Mouse (Mus musculus) intestine, postnatal 0 days (tissue): ENCODE results near the gene Elovl7. TPM values are rescaled to one million over a fixed set of nuclear protein-coding genes. Genes with fewer than 3 reads are reported as not detected.
A peak's percentile ranks its signal among the peaks of the same experiment; 100 is the strongest.

Experiments used
- ATAC-seq: fragments of 200-750 bp; cut with Nextera tagmentation; 2 replicates; pipeline ENCODE4 v1.8.0; 2017; ENCODE audit warnings: mild to moderate bottlenecking, moderate TSS enrichment, moderate library complexity
- H3K27ac ChIP-seq: fragments of 300-500 bp; sonication (generic); 2 replicates; pipeline ENCODE4 v1.5.1; 2014; ENCODE audit warnings: mild to moderate bottlenecking, low read depth, low read length, moderate library complexity
- H3K27me3 ChIP-seq: fragments of 300-500 bp; sonication (generic); replicated peaks from 2 replicates; pipeline ENCODE4 v1.6.1; 2014; ENCODE audit warnings: low read length, mixed read lengths; ENCODE audit not compliant: control insufficient read depth, insufficient read depth
- H3K36me3 ChIP-seq: fragments of 300-500 bp; sonication (generic); 2 replicates; pipeline ENCODE4 v1.6.1; 2014; ENCODE audit warnings: mild to moderate bottlenecking, moderate library complexity; ENCODE audit not compliant: control insufficient read depth, insufficient read depth
- H3K4me1 ChIP-seq: fragments of 300-500 bp; sonication (generic); replicated peaks from 2 replicates; pipeline ENCODE4 v1.6.1; 2014; ENCODE audit warnings: antibody characterized with exemption, low read length, mixed read lengths; ENCODE audit not compliant: control insufficient read depth, insufficient read depth
- H3K4me2 ChIP-seq: fragments of 300-500 bp; sonication (generic); replicated peaks from 2 replicates; pipeline ENCODE4 v1.6.1; 2014; ENCODE audit warnings: low read depth, mild to moderate bottlenecking, moderate library complexity
- H3K4me3 ChIP-seq: fragments of 300-500 bp; sonication (generic); 2 replicates; pipeline ENCODE4 v1.5.1; 2014; ENCODE audit warnings: low read depth, low read length
- H3K9ac ChIP-seq: fragments of 300-500 bp; sonication (generic); 2 replicates; pipeline ENCODE4 v1.6.1; 2014; ENCODE audit warnings: mild to moderate bottlenecking, low read depth, low read length
- H3K9me3 ChIP-seq: fragments of 300-500 bp; sonication (generic); 2 replicates; pipeline ENCODE4 v1.6.1; 2016; ENCODE audit warnings: mixed run types; ENCODE audit not compliant: control insufficient read depth
- CTCF ChIP-seq: sonication (generic); IDR thresholded peaks from 2 replicates; pipeline ENCODE4 v1.5.1; 2016; ENCODE audit warnings: low read depth, mild to moderate bottlenecking, control low read depth, antibody characterized with exemption, moderate library complexity
- WGBS: fragments of 180-500 bp; shearing (Covaris S2); extraction: QIAGEN DNeasy Blood & Tissue Kit; methylation state at CpG from one replicate; pipeline ENCODE4 v1.1.7; 2014; 5-methylcytosine and 5-hydroxymethylcytosine counted together
- polyA plus RNA-seq: library from polyadenylated mRNA; unstranded; fragments of >200 nt; fragmentation: Nextera tagmentation; extraction: Ambion mirVana; gene quantifications from 2 replicates; pipeline ENCODE4 v1.2.1, GENCODE M21; 2015

Gene Elovl7
- polyA plus RNA-seq, 1 experiment from 2014 or later: 10.8 TPM

GRCm38 (mm10) chr13:108229191-108229590 lies 15.0 kb downstream of the Elovl7 start:
- WGBS: 29% methylated on average over 3 of the region's 3 CpGs
- H3K27me3 ChIP-seq: no peaks in the 10 kb centered on the region
- H3K36me3 ChIP-seq: no peaks in the 10 kb centered on the region
- no peaks in the 10 kb centered on the region for H3K9me3 ChIP-seq
- TF ChIP-seq CTCF: no peak
- H3K27ac ChIP-seq: no peak overlapping the region
- H3K4me1 ChIP-seq: no peaks in the 10 kb centered on the region
- no peak overlapping the region for H3K4me3 ChIP-seq
- H3K9ac ChIP-seq: no peak overlapping the region
- ATAC-seq: peak; percentile 56; the same call in 1 of the 2 replicates
- H3K4me2 ChIP-seq: peak overlapping the region; percentile 25; the same call in 1 of the 2 replicates

- Histone ChIP-seq H3K4me2 (peak overlapping the region; percentile 25), H3K27ac (no peak overlapping the region), H3K27me3 (no peaks in the 10 kb centered on the region), H3K4me3 (no peak overlapping the region), H3K9ac (no peak overlapping the region), H3K4me1 (no peaks in the 10 kb centered on the region), H3K36me3 (no peaks in the 10 kb centered on the region), H3K9me3 (no peaks in the 10 kb centered on the region)
- peak; percentile 71 for ATAC-seq
- no peak for TF ChIP-seq CTCF
- WGBS: 52% methylated on average over 6 of the region's 6 CpGs
These were observed 15.6 kb downstream of the Elovl7 start for GRCm38 (mm10) chr13:108229634-108230330.

GRCm38 (mm10) chr13:108240012-108240411 lies 25.8 kb downstream of the Elovl7 start:
- 41% methylated on average over 4 of the region's 4 CpGs for WGBS
- H3K36me3 ChIP-seq: no peaks in the 10 kb centered on the region
- no peak overlapping the region for H3K4me3 ChIP-seq
- H3K4me1 ChIP-seq: 0 out of 2 replicates have a peak, but pooled peaks cover 2% of the 10 kb centered on the region
- no peak overlapping the region for H3K9ac ChIP-seq
- H3K9me3 ChIP-seq: no peaks in the 10 kb centered on the region
- no peaks in the 10 kb centered on the region for H3K27me3 ChIP-seq
- no peak overlapping the region for H3K27ac ChIP-seq
- no peak for ATAC-seq
- no peak for TF ChIP-seq CTCF
- H3K4me2 ChIP-seq: no peak overlapping the region

GRCm38 (mm10) chr13:108241715-108242114 lies 27.5 kb downstream of the Elovl7 start:
- Histone ChIP-seq H3K4me2 (no peak overlapping the region), H3K9ac (no peak overlapping the region), H3K4me1 (0 out of 2 replicates have a peak, but pooled peaks cover 2% of the 10 kb centered on the region), H3K9me3 (no peaks in the 10 kb centered on the region), H3K4me3 (no peak overlapping the region), H3K27ac (no peak overlapping the region), H3K36me3 (no peaks in the 10 kb centered on the region), H3K27me3 (no peaks in the 10 kb centered on the region)
- no peak for TF ChIP-seq CTCF
- no peak for ATAC-seq
- 81% methylated on average over 5 of the region's 5 CpGs for WGBS

- no peak for TF ChIP-seq CTCF
- WGBS: 62% methylated on average over 11 of the region's 11 CpGs
- no peak for ATAC-seq
These were observed 31.0 kb downstream of the Elovl7 start for GRCm38 (mm10) chr13:108245086-108245697.

GRCm38 (mm10) chr13:108251106-108251505 lies 36.9 kb downstream of the Elovl7 start:
- Histone ChIP-seq H3K9me3 (no peaks in the 10 kb centered on the region), H3K9ac (no peak overlapping the region), H3K4me1 (0 out of 2 replicates have a peak, but pooled peaks cover 3% of the 10 kb centered on the region), H3K36me3 (no peaks in the 10 kb centered on the region), H3K27me3 (no peaks in the 10 kb centered on the region), H3K4me2 (no peak overlapping the region), H3K4me3 (no peak overlapping the region), H3K27ac (no peak overlapping the region)
- ATAC-seq: no peak
- TF ChIP-seq CTCF: no peak
- WGBS: 66% methylated on average over 5 of the region's 5 CpGs

More at GRCm38 (mm10) chr13:108245086-108245697, 31.0 kb downstream of the Elovl7 start:
- H3K4me3 ChIP-seq: no peak overlapping the region
- no peak overlapping the region for H3K27ac ChIP-seq
- H3K9me3 ChIP-seq: no peaks in the 10 kb centered on the region
- no peaks in the 10 kb centered on the region for H3K36me3 ChIP-seq
- no peak overlapping the region for H3K4me2 ChIP-seq
- 0 out of 2 replicates have a peak, but pooled peaks cover 5% of the 10 kb centered on the region for H3K4me1 ChIP-seq
- H3K27me3 ChIP-seq: no peaks in the 10 kb centered on the region
- no peak overlapping the region for H3K9ac ChIP-seq
